Comparison of ENCODE assay signal across 12 mouse cellular contexts in the genomic region with DNA sequence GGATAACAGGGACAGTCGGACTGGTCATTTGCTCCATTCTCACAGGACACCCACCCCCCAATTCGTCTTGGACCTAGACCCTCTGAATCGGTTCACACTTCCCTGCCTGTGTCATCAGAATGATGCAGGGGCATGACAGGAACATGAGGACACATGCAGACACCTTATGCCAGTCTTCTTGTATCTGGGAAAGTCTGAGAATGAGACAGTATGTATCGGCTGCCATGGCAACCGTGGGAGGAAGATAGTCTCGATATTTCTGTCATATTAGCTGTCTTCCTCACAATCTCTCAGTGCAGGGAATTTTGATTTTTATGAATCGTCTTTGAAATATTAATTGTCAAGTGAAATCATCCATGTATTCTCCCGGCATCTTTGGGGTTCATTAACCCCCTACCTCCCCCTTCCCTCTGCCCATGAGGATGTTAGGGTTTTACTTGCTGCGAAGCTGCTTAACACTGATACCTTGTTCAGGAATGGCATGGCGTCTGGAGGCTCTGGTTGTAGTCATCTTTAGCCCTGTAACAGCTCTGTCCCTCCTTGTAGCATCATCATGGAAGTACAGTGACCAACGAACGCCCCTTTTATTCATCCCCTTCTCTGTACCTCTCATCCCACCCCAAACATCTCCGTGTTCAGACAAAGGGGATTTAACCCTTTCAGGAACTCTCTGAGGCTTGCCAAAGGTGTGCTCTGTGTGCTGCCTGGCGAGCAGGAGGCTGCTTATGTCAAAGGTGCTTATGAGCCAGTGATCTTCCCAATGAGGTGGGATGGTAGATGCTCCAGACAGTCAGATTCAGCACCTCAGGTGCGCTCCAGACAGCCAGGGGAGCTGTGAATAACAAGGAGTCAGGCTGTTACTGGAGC. TPM values are rescaled to one million over a fixed set of nuclear protein-coding genes. Genes with fewer than 3 reads are reported as not detected.
DNase-seq lines count a peak whose midpoint lies in the region; ATAC-seq lines count a peak whose summit lies in the region.
"Had no signal": no experiment of that assay in that cellular context is flagged by ENCODE, and none has a peak within 500 bp of the region (broad histone marks: within the 10 kb centered on the region; RNA-seq: fewer than 3 reads in every experiment).

No protein-coding gene starts in this region.

- no peak for DNase-seq in midbrain, embryonic 11.5 days (ENCODE audit: low spot score, missing footprints)
- peak; percentile 58 to 60 for DNase-seq in left cerebral cortex, adult 9 months (ENCODE audit: low spot score in 2 of 2)
- peak; percentile 67 for DNase-seq in telencephalon, adult 2 months (ENCODE audit: low read depth, low spot score)
- DNase-seq in urinary bladder, postnatal 14 days (ENCODE audit: low spot score): no peak
- DNase-seq: cerebellum, postnatal 36 days had no signal

- H3K4me1 ChIP-seq in midbrain, embryonic 13.5 days (replicated peaks): peaks cover 10% of the 10 kb centered on the region; the same call in 1 of the 2 replicates
- no peaks in the 10 kb centered on the region for H3K4me1 ChIP-seq in midbrain, embryonic 11.5 days (ENCODE audit: control insufficient read depth, insufficient read depth, low read length)
- peaks cover 10% of the 10 kb centered on the region for H3K4me1 ChIP-seq in hindbrain, embryonic 16.5 days (ENCODE audit: control insufficient read depth, insufficient read depth, low read depth, low read length)
- H3K4me1 ChIP-seq: intestine, embryonic 15.5 days; neural tube, embryonic 12.5 days had no signal

- H3K9me3 ChIP-seq in midbrain, embryonic 13.5 days: no peaks in the 10 kb centered on the region
- no peaks in the 10 kb centered on the region for H3K9me3 ChIP-seq in midbrain, embryonic 11.5 days (ENCODE audit: control insufficient read depth, low read length)
- no peaks in the 10 kb centered on the region for H3K9me3 ChIP-seq in hindbrain, embryonic 16.5 days (ENCODE audit: control insufficient read depth, low read length)
- H3K9me3 ChIP-seq: heart, embryonic 10.5 days; intestine, embryonic 15.5 days; neural tube, embryonic 12.5 days had no signal

- H3K9ac ChIP-seq in midbrain, embryonic 13.5 days (replicated peaks): no peak overlapping the region
- H3K9ac ChIP-seq in midbrain, embryonic 11.5 days (ENCODE audit: low read length): no peak overlapping the region
- H3K9ac ChIP-seq in hindbrain, embryonic 16.5 days (ENCODE audit: low read depth, low read length): peak overlapping the region; percentile 7; the same call in 1 of the 2 replicates
- H3K9ac ChIP-seq: intestine, embryonic 15.5 days; liver, embryonic 14.5 days; neural tube, embryonic 12.5 days had no signal

- no peaks in the 10 kb centered on the region for H3K36me3 ChIP-seq in midbrain, embryonic 13.5 days
- H3K36me3 ChIP-seq in midbrain, embryonic 11.5 days (ENCODE audit: control insufficient read depth, insufficient read depth, low read length): no peaks in the 10 kb centered on the region
- H3K36me3 ChIP-seq in hindbrain, embryonic 16.5 days (ENCODE audit: control insufficient read depth, insufficient read depth, low read length): no peaks in the 10 kb centered on the region
- H3K36me3 ChIP-seq: heart, embryonic 10.5 days; intestine, embryonic 15.5 days; neural tube, embryonic 12.5 days had no signal

- peak overlapping the region; percentile 40 for H3K27ac ChIP-seq in midbrain, embryonic 13.5 days
- H3K27ac ChIP-seq in midbrain, embryonic 11.5 days (ENCODE audit: low read depth, low read length): no peak overlapping the region
- H3K27ac ChIP-seq in hindbrain, embryonic 16.5 days (ENCODE audit: low read depth, low read length): peak overlapping the region; percentile 40; the same call in 1 of the 2 replicates
- H3K27ac ChIP-seq: heart, embryonic 10.5 days; intestine, embryonic 15.5 days; liver, embryonic 14.5 days; neural tube, embryonic 12.5 days had no signal

- 0 out of 2 replicates have a peak, but pooled peaks cover 3% of the 10 kb centered on the region for H3K27me3 ChIP-seq in midbrain, embryonic 13.5 days
- H3K27me3 ChIP-seq in midbrain, embryonic 11.5 days (ENCODE audit: control insufficient read depth, insufficient read depth, low read length): no peaks in the 10 kb centered on the region
- H3K27me3 ChIP-seq in hindbrain, embryonic 16.5 days (replicated peaks; ENCODE audit: control insufficient read depth, insufficient read depth, low read length): no peaks in the 10 kb centered on the region
- H3K27me3 ChIP-seq: intestine, embryonic 15.5 days; neural tube, embryonic 12.5 days had no signal

- ATAC-seq in midbrain, embryonic 13.5 days: peak; percentile 76
- no peak for ATAC-seq in midbrain, embryonic 11.5 days (ENCODE audit: low FRiP score)
- peak; percentile 86 for ATAC-seq in hindbrain, embryonic 16.5 days
- ATAC-seq in erythroblast, adult 5-6 weeks (replicated peaks; ENCODE audit: low FRiP score, poor library complexity, severe bottlenecking): no peak
- ATAC-seq: intestine, embryonic 15.5 days had no signal

- 78% methylated on average over 15 of the region's 15 CpGs for WGBS in midbrain, embryonic 13.5 days
- WGBS in midbrain, embryonic 11.5 days: 80% methylated on average over 15 of the region's 15 CpGs
- 59% methylated on average over 15 of the region's 15 CpGs for WGBS in hindbrain, embryonic 16.5 days

- H3K4me3 ChIP-seq in midbrain, embryonic 13.5 days (replicated peaks): no peak overlapping the region
- H3K4me3 ChIP-seq in midbrain, embryonic 11.5 days (ENCODE audit: low read depth, low read length): no peak overlapping the region
- H3K4me3 ChIP-seq in hindbrain, embryonic 16.5 days (ENCODE audit: low read length): no peak overlapping the region
- H3K4me3 ChIP-seq: heart, embryonic 10.5 days; intestine, embryonic 15.5 days; neural tube, embryonic 12.5 days had no signal

- H3K4me2 ChIP-seq in midbrain, embryonic 13.5 days (replicated peaks): no peak overlapping the region
- H3K4me2 ChIP-seq in midbrain, embryonic 11.5 days: no peak overlapping the region
- H3K4me2 ChIP-seq in hindbrain, embryonic 16.5 days (ENCODE audit: low read length): no peak overlapping the region
- H3K4me2 ChIP-seq: intestine, embryonic 15.5 days; neural tube, embryonic 12.5 days had no signal

RNA-seq across cellular contexts. Expression of a gene that starts 58.5 kb away (rescaled TPM):
- polyA plus RNA-seq in midbrain, embryonic 13.5 days (2015; fragmentation: Nextera tagmentation; extraction: Ambion mirVana): 0.17 and 0.19 TPM in 2 replicates
- not detected in 2 replicates for polyA plus RNA-seq in midbrain, embryonic 11.5 days (2014; fragmentation: Nextera tagmentation; extraction: Ambion mirVana)
- 0.17 and 0.39 TPM in 2 replicates for polyA plus RNA-seq in hindbrain, embryonic 16.5 days (2015; fragmentation: Nextera tagmentation; extraction: Ambion mirVana)
- not detected in 2 replicates for total RNA-seq in erythroblast, adult 5-6 weeks (2015; ENCODE audit: low replicate concordance)
- not detected in 2 replicates for total RNA-seq in erythroblast, adult 5-6 weeks (2017; ENCODE audit: low replicate concordance)
- polyA plus RNA-seq: liver, embryonic 14.5 days had no signal

Comparison
In these comparisons a context has a peak if more than half of its experiments do, and no peak if none do; other contexts are left out.
1. ATAC-seq: peak in midbrain, embryonic 13.5 days (single experiment) and hindbrain, embryonic 16.5 days (single experiment); none in midbrain, embryonic 11.5 days (single experiment) and erythroblast, adult 5-6 weeks (single experiment).
2. DNase-seq: peak in left cerebral cortex, adult 9 months (2 of 2) and telencephalon, adult 2 months (single experiment); none in midbrain, embryonic 11.5 days (single experiment) and urinary bladder, postnatal 14 days (single experiment).